Mouse (Mus musculus): ENCODE results near the gene Acot5. TPM values are rescaled to one million over a fixed set of nuclear protein-coding genes. Genes with fewer than 3 reads are reported as not detected.
"Not testable (repeated sequence)": the region's sequence is repeated elsewhere in the genome, so short reads cannot be mapped to it uniquely, and the experiment has no call there.

Gene Acot5
- polyA plus RNA-seq, 1 experiment from 2014 or later = 0.54 TPM

DNA sequence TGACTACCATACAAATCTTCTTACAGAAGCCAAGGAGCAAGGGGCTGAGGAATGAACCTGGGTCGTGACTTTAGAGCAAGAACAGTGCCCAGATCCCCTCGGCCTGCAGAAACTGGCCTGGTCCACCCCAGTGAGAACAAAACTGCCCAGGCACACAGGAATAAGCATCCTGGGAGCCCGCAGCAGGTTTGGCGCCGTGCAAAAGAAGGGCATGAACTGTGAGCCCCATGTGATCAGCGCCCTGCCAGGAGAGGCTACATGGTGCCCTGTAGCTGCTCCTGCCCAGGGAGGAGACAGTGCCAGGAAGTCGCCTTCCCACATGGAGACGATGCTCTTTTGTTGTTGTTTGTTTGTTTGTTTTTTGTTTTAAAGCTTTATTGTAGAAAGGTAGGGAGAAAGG, 4.5 kb upstream of the Acot5 start:
- Histone ChIP-seq H3K9me3 (ENCODE audit: low read length) (no peaks in the 10 kb centered on the region), H3K4me3 (ENCODE audit: low read depth, low read length) (no peak overlapping the region), H3K9ac (replicated peaks) (no peak overlapping the region), H3K27ac (ENCODE audit: low read depth) (no peak overlapping the region), H3K4me2 (ENCODE audit: low read depth, low read length) (no peak overlapping the region), H3K36me3 (replicated peaks; ENCODE audit: insufficient read depth, low read length) (no peaks in the 10 kb centered on the region), H3K27me3 (ENCODE audit: insufficient read depth, low read length) (peaks cover 16% of the 10 kb centered on the region), H3K4me1 (ENCODE audit: insufficient read depth) (no peaks in the 10 kb centered on the region; the same call in 1 of the 2 replicates)
- DNase-seq (no peak), ATAC-seq (no peak)
- TF ChIP-seq EP300 (IDR thresholded peaks at IDR 0.05; ENCODE audit: low read depth) (no peak), CTCF (IDR thresholded peaks at IDR 0.05; ENCODE audit: low read depth) (no peak)
- WGBS (ENCODE audit: insufficient replicate concordance) = 70% methylated on average over 8 of the region's 8 CpGs

DNA sequence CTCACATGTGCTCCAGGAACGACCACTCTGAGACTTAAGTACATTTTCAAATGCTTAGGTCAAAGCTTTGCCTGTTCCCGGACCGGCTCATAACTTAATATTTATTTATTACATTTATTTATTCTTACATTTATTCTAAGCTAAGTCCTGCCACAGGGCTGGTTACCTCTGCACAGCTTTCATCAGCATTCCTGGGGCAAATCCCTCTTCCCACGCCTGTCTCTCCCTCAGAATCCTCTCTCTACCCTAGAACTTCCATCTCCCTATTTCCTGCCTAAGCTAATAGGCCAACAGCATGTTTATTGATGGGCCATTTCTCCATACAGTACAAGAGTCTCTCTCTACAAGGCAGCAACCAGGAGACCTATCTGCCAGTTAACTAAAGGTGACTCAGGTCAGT, 1.4 kb upstream of the Acot5 start:
- no peak for ATAC-seq
- Histone ChIP-seq H3K4me1 (ENCODE audit: insufficient read depth) (no peaks in the 10 kb centered on the region; the same call in 1 of the 2 replicates), H3K9ac (replicated peaks) (no peak overlapping the region), H3K4me3 (ENCODE audit: low read depth, low read length) (no peak overlapping the region), H3K36me3 (replicated peaks; ENCODE audit: insufficient read depth, low read length) (no peaks in the 10 kb centered on the region), H3K4me2 (ENCODE audit: low read depth, low read length) (no peak overlapping the region), H3K9me3 (ENCODE audit: low read length) (no peaks in the 10 kb centered on the region), H3K27ac (ENCODE audit: low read depth) (no peak overlapping the region), H3K27me3 (ENCODE audit: insufficient read depth, low read length) (peaks cover 28% of the 10 kb centered on the region)
- 66% methylated on average over 4 of the region's 4 CpGs for WGBS (ENCODE audit: insufficient replicate concordance)
- TF ChIP-seq CTCF (IDR thresholded peaks at IDR 0.05; ENCODE audit: low read depth) = no peak
- TF ChIP-seq EP300 (IDR thresholded peaks at IDR 0.05; ENCODE audit: low read depth) = no peak
- DNase-seq = no peak

DNA sequence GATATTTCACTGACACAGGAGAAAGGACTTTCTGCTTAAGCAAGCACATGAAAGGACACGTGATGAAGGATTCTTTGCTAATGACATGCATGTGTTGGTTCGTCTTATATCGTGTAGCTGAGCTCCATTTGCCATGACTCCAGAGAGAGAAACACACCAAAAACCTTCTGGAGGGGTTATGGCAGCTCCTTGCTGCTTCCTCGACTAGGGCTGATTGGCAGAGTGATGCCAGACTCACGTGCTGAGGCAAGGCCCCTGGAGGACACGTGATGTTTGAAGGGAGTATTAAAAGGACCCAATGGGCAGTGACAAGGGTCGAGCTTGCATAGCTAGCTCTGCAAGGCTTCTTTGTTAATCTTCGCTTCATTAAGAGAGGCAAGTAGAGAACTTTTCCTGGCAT, 829 bp upstream of the Acot5 start:
- whole genome bisulfite sequencing (ENCODE audit: insufficient replicate concordance) = 68% methylated on average over 8 of the region's 8 CpGs
- H3K9ac ChIP-seq (replicated peaks) = no peak overlapping the region
- no peaks in the 10 kb centered on the region; the same call in 1 of the 2 replicates for H3K4me1 ChIP-seq (ENCODE audit: insufficient read depth)
- H3K27ac ChIP-seq (ENCODE audit: low read depth) = no peak overlapping the region
- no peak overlapping the region for H3K4me2 ChIP-seq (ENCODE audit: low read depth, low read length)
- H3K27me3 ChIP-seq (ENCODE audit: insufficient read depth, low read length) = peaks cover 28% of the 10 kb centered on the region
- no peak for TF ChIP-seq EP300 (IDR thresholded peaks at IDR 0.05; ENCODE audit: low read depth)
- no peak for TF ChIP-seq CTCF (IDR thresholded peaks at IDR 0.05; ENCODE audit: low read depth)
- no peaks in the 10 kb centered on the region for H3K9me3 ChIP-seq (ENCODE audit: low read length)
- no peak overlapping the region for H3K4me3 ChIP-seq (ENCODE audit: low read depth, low read length)
- DNase-seq (no peak), ATAC-seq (no peak)
- no peaks in the 10 kb centered on the region for H3K36me3 ChIP-seq (replicated peaks; ENCODE audit: insufficient read depth, low read length)

DNA sequence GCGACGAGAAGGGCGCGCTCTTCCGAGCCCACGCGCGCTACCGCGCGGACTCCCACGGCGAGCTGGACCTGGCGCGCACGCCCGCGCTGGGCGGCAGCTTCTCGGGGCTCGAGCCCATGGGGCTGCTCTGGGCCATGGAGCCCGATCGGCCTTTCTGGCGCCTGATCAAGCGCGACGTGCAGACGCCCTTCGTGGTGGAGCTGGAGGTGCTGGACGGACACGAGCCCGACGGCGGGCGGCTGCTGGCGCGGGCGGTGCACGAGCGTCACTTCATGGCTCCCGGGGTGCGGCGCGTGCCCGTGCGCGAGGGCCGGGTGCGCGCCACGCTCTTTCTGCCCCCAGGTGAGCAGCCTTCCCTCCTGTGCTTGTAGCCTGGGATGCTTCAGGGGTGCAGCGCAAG, 457 bp downstream of the Acot5 start:
- Histone ChIP-seq H3K27me3 (ENCODE audit: insufficient read depth, low read length) (peaks cover 27% of the 10 kb centered on the region), H3K9ac (replicated peaks) (peak overlapping the region; percentile 30; the same call in 1 of the 2 replicates), H3K4me2 (ENCODE audit: low read depth, low read length) (peak overlapping the region; percentile 66), H3K4me3 (ENCODE audit: low read depth, low read length) (peak overlapping the region; percentile 30)
- not testable (repeated sequence) for H3K27ac ChIP-seq (ENCODE audit: low read depth); H3K36me3 ChIP-seq (replicated peaks; ENCODE audit: insufficient read depth, low read length); H3K9me3 ChIP-seq (ENCODE audit: low read length); H3K4me1 ChIP-seq (ENCODE audit: insufficient read depth)
- ATAC-seq (peak; percentile 36; the same call in 1 of the 2 replicates), DNase-seq (peak; percentile 21)
- WGBS (ENCODE audit: insufficient replicate concordance) = 7% methylated on average over 29 of the region's 52 CpGs

DNA sequence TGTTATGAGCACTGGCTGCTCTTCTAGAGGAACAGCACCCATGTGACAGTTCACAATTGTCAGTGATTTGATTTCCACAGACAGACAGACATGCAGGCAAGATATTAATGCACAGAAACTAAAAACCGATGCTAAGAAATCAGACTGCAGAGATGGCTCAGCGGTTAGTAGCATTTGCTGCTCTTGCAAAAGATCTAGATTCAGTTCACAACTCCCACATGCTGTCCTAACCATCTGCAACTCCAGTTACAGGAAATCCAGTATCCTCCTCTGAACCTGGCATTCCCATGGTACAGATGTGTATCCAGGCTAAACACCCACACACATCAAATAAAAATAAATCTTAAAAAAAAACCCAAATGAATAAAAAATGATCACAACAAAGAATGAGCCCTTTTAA, 2.6 kb downstream of the Acot5 start:
- Histone ChIP-seq H3K4me1 (ENCODE audit: insufficient read depth) (no peaks in the 10 kb centered on the region; the same call in 1 of the 2 replicates), H3K4me3 (ENCODE audit: low read depth, low read length) (no peak overlapping the region), H3K27ac (ENCODE audit: low read depth) (no peak overlapping the region), H3K9me3 (ENCODE audit: low read length) (no peaks in the 10 kb centered on the region), H3K9ac (replicated peaks) (no peak overlapping the region), H3K36me3 (replicated peaks; ENCODE audit: insufficient read depth, low read length) (no peaks in the 10 kb centered on the region), H3K27me3 (ENCODE audit: insufficient read depth, low read length) (peaks cover 26% of the 10 kb centered on the region), H3K4me2 (ENCODE audit: low read depth, low read length) (no peak overlapping the region)
- TF ChIP-seq CTCF (IDR thresholded peaks at IDR 0.05; ENCODE audit: low read depth) = no peak
- TF ChIP-seq EP300 (IDR thresholded peaks at IDR 0.05; ENCODE audit: low read depth) = no peak
- ATAC-seq (no peak), DNase-seq (no peak)
- WGBS (ENCODE audit: insufficient replicate concordance) = 71% methylated on average over 2 of the region's 2 CpGs

DNA sequence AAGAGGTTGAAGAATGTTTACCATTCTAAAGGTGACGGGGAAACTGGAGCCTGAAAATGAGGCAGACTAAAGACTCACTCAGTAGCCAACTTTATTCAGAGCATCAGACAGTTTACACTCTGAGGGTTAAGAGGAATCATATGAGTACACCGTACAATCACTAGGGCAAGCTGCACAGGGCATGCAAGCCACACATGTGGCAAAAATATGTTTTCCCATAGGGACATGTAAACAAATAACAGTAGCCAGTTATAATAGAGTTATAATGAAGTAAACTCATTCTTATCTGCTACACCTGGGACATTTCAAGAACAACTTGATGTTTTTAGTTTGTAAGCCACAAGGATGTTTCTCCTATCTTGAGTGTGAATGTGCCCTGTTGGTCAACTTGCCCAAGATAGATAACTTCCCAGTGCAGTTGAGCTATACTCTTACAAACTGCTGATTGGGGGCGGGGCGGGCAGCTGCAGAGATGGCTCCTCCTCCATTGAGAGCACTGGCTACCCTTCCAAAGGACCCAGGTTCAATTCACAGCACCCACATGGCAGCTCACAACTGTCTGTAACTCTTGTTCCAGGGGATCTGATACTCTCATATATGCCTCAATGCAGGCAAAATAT, 8.4 kb downstream of the Acot5 start:
- Histone ChIP-seq H3K4me1 (ENCODE audit: insufficient read depth) (no peaks in the 10 kb centered on the region), H3K27me3 (ENCODE audit: insufficient read depth, low read length) (no peaks in the 10 kb centered on the region), H3K4me2 (ENCODE audit: low read depth, low read length) (no peak overlapping the region), H3K4me3 (ENCODE audit: low read depth, low read length) (no peak overlapping the region), H3K9ac (replicated peaks) (no peak overlapping the region), H3K27ac (ENCODE audit: low read depth) (no peak overlapping the region), H3K9me3 (ENCODE audit: low read length) (no peaks in the 10 kb centered on the region), H3K36me3 (replicated peaks; ENCODE audit: insufficient read depth, low read length) (no peaks in the 10 kb centered on the region)
- ATAC-seq (no peak), DNase-seq (no peak)
- TF ChIP-seq CTCF (IDR thresholded peaks at IDR 0.05; ENCODE audit: low read depth) (no peak), EP300 (IDR thresholded peaks at IDR 0.05; ENCODE audit: low read depth) (no peak)
- WGBS (ENCODE audit: insufficient replicate concordance) = 79% methylated on average over 4 of the region's 4 CpGs
